ENCODE assay signal across 22 mouse cellular contexts in the genomic region with DNA sequence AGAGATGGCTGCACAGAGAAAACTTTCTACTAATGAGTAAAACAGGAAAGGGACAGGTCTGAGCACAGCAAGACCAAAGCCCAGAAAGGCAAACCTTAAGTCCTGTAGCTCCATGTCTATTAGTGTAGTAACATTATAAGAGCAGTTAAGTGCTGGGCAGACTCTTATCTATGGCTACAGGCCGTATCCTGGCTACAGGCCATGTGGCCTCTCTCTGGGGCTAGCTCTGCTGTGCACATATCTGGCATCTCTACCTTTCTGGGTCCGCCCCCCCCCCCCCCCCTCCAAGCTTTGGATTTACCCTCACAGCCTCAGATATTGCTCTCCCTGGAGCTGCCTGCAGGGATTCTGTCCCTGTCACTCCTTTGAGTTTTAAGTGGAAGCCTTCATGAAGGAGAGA. TPM values are rescaled to one million over a fixed set of nuclear protein-coding genes. Genes with fewer than 3 reads are reported as not detected.
DNase-seq lines count a peak whose midpoint lies in the region; ATAC-seq and TF ChIP-seq lines count a peak whose summit lies in the region.
"Had no signal": no experiment of that assay in that cellular context is flagged by ENCODE, and none has a peak within 500 bp of the region (broad histone marks: within the 10 kb centered on the region; RNA-seq: fewer than 3 reads in every experiment).

No protein-coding gene starts in this region.

- H3K27me3 ChIP-seq in heart, embryonic 10.5 days (ENCODE audit: insufficient read depth, poor library complexity, severe bottlenecking): no peaks in the 10 kb centered on the region
- no peaks in the 10 kb centered on the region for H3K27me3 ChIP-seq in kidney, postnatal 0 days (ENCODE audit: insufficient read depth, low read length)
- no peaks in the 10 kb centered on the region for H3K27me3 ChIP-seq in kidney, embryonic 15.5 days
- no peaks in the 10 kb centered on the region for H3K27me3 ChIP-seq in liver, embryonic 14.5 days (ENCODE audit: control insufficient read depth, insufficient read depth, low read length)
- H3K27me3 ChIP-seq: limb, embryonic 15.5 days had no signal

- H3K36me3 ChIP-seq in heart, embryonic 10.5 days: no peaks in the 10 kb centered on the region
- no peaks in the 10 kb centered on the region for H3K36me3 ChIP-seq in kidney, postnatal 0 days (ENCODE audit: insufficient read depth, low read length)
- H3K36me3 ChIP-seq in kidney, embryonic 15.5 days: no peaks in the 10 kb centered on the region
- no peaks in the 10 kb centered on the region for H3K36me3 ChIP-seq in liver, embryonic 14.5 days (replicated peaks; ENCODE audit: control insufficient read depth, insufficient read depth, low read depth)
- H3K36me3 ChIP-seq: embryonic facial prominence, embryonic 10.5 days; limb, embryonic 15.5 days had no signal

- H3K4me2 ChIP-seq in kidney, postnatal 0 days (ENCODE audit: low read length): no peak overlapping the region
- no peak overlapping the region for H3K4me2 ChIP-seq in kidney, embryonic 15.5 days
- H3K4me2 ChIP-seq in liver, embryonic 14.5 days (ENCODE audit: low read depth): no peak overlapping the region
- H3K4me2 ChIP-seq: limb, embryonic 15.5 days had no signal

- peaks cover 9% of the 10 kb centered on the region for H3K4me1 ChIP-seq in heart, embryonic 10.5 days
- no peaks in the 10 kb centered on the region for H3K4me1 ChIP-seq in kidney, postnatal 0 days (replicated peaks; ENCODE audit: insufficient read depth, low read length)
- no peaks in the 10 kb centered on the region for H3K4me1 ChIP-seq in kidney, embryonic 15.5 days
- peaks cover 9 to 17% of the 10 kb centered on the region in 2 experiments; a peak in 3 of 4 replicates for H3K4me1 ChIP-seq in liver, embryonic 14.5 days (replicated peaks; ENCODE audit: control insufficient read depth in 2 of 2, insufficient read depth in 2 of 2, low read length in 1 of 2)
- H3K4me1 ChIP-seq: embryonic facial prominence, embryonic 10.5 days; limb, embryonic 15.5 days had no signal

- WGBS in heart, embryonic 10.5 days: 0% methylated on average over 2 of the region's 2 CpGs
- 48% methylated on average over 2 of the region's 2 CpGs for whole genome bisulfite sequencing in kidney, postnatal 0 days
- WGBS in kidney, embryonic 15.5 days: 54% methylated on average over 1 of the region's 2 CpGs
- WGBS in liver, embryonic 14.5 days (ENCODE audit: insufficient replicate concordance): 3% methylated on average over 2 of the region's 2 CpGs

- H3K9me3 ChIP-seq in heart, embryonic 10.5 days: no peaks in the 10 kb centered on the region
- H3K9me3 ChIP-seq in kidney, postnatal 0 days (replicated peaks; ENCODE audit: low read length): no peaks in the 10 kb centered on the region
- H3K9me3 ChIP-seq in kidney, embryonic 15.5 days (replicated peaks): no peaks in the 10 kb centered on the region
- no peaks in the 10 kb centered on the region for H3K9me3 ChIP-seq in liver, embryonic 14.5 days (ENCODE audit: control insufficient read depth, low read length)
- H3K9me3 ChIP-seq: embryonic facial prominence, embryonic 10.5 days; limb, embryonic 15.5 days had no signal

- H3K9ac ChIP-seq in kidney, postnatal 0 days (ENCODE audit: low read depth, low read length): no peak overlapping the region
- no peak overlapping the region for H3K9ac ChIP-seq in kidney, embryonic 15.5 days
- H3K9ac ChIP-seq in liver, embryonic 14.5 days (replicated peaks): no peak overlapping the region
- H3K9ac ChIP-seq: limb, embryonic 15.5 days had no signal

- DNase-seq in heart, embryonic 10.5 days (ENCODE audit: low spot score): peak; percentile 83
- no peak for DNase-seq in heart, postnatal 4 days
- DNase-seq in kidney, postnatal 0 days (ENCODE audit: low spot score): no peak
- peak; percentile 34 for DNase-seq in c-Kit-positive CD71-positive TER-119-positive erythroid progenitor cells, embryonic 14.5 days (ENCODE audit: low spot score)
- peak; percentile 14 to 20 (median 17) for DNase-seq in liver, embryonic 14.5 days (ENCODE audit: low read depth in 3 of 3, low spot score in 3 of 3)
- no peak for DNase-seq in embryo, embryonic 10 days (ENCODE audit: low spot score)
- DNase-seq in left cerebral cortex, adult 8-10 months (ENCODE audit: low spot score in 2 of 2): no peak
- DNase-seq: adrenal gland, postnatal 10 days; cerebellum, adult 9-11 months; gastrocnemius, postnatal 14 days; right cerebral cortex, adult 18-20 months; spleen, adult 18-20 months had no signal

- TF ChIP-seq EP300 in liver, embryonic 14.5 days (IDR thresholded peaks at IDR 0.05; ENCODE audit: low read depth): peak; percentile 51; the same call in 1 of the 2 replicates

- TF ChIP-seq CTCF in kidney, postnatal 0 days (IDR thresholded peaks at IDR 0.05; ENCODE audit: low read depth): no peak
- TF ChIP-seq CTCF in liver, embryonic 14.5 days (IDR thresholded peaks at IDR 0.05; ENCODE audit: low read depth): peak; percentile 18; the same call in 1 of the 2 replicates

- no peak overlapping the region for H3K27ac ChIP-seq in heart, embryonic 10.5 days
- no peak overlapping the region for H3K27ac ChIP-seq in kidney, postnatal 0 days
- no peak overlapping the region for H3K27ac ChIP-seq in kidney, embryonic 15.5 days
- no peak overlapping the region for H3K27ac ChIP-seq in liver, embryonic 14.5 days
- H3K27ac ChIP-seq: embryonic facial prominence, embryonic 10.5 days; limb, embryonic 15.5 days had no signal

- ATAC-seq in kidney, postnatal 0 days (replicated peaks; ENCODE audit: low FRiP score, low read depth): 0 out of 2 replicates have a peak, but pooled peaks have one; percentile 25
- no peak for ATAC-seq in kidney, embryonic 15.5 days (replicated peaks; ENCODE audit: low FRiP score)
- ATAC-seq in liver, embryonic 14.5 days (ENCODE audit: insufficient read depth): peak; percentile 95
- ATAC-seq: inflammation-experienced regulatory T-cells, adult 6 months had no signal

- no peak overlapping the region for H3K4me3 ChIP-seq in heart, embryonic 10.5 days
- no peak overlapping the region for H3K4me3 ChIP-seq in kidney, postnatal 0 days (replicated peaks; ENCODE audit: low read depth, low read length)
- H3K4me3 ChIP-seq in kidney, embryonic 15.5 days (replicated peaks): no peak overlapping the region
- no peak overlapping the region for H3K4me3 ChIP-seq in liver, embryonic 14.5 days (ENCODE audit: insufficient read depth in 1 of 2, low read depth in 2 of 2, low read length in 2 of 2)
- H3K4me3 ChIP-seq: embryonic facial prominence, embryonic 10.5 days; limb, embryonic 15.5 days had no signal

RNA-seq across cellular contexts. Expression of gene Dydc2, which starts 3.8 kb away (rescaled TPM):
- polyA plus RNA-seq in heart, embryonic 10.5 days (2016; fragmentation: Nextera tagmentation; extraction: Ambion mirVana): 0.44 and 0.65 TPM in 2 replicates
- not detected for total RNA-seq in heart, postnatal 4 days (2021)
- polyA plus RNA-seq in kidney, postnatal 0 days (2015; fragmentation: Nextera tagmentation; extraction: Ambion mirVana): 0.23 TPM in 1 of 2 replicates, not detected in the other
- polyA plus RNA-seq in kidney, embryonic 15.5 days (2015; fragmentation: Nextera tagmentation; extraction: Ambion mirVana): not detected in 2 replicates
- not detected in 2 replicates for polyA plus RNA-seq in liver, embryonic 14.5 days (2012; rRNA removed)
- not detected in 2 replicates for polyA plus RNA-seq in liver, embryonic 14.5 days (2014; fragmentation: Nextera tagmentation; extraction: Ambion mirVana)
- total RNA-seq in left cerebral cortex, adult 8-10 months (2022): 1 to 10 TPM in 2 of 4 experiments, under 1 TPM in 2; 0.78 to 1.3 (median 0.98) TPM
- total RNA-seq: adrenal gland, postnatal 10 days; gastrocnemius, postnatal 14 days; left cerebral cortex, postnatal 14 days; megakaryocyte, adult 5-6 weeks; neutrophil, adult 5-6 weeks had no signal
- polyA plus RNA-seq: embryonic facial prominence, embryonic 10.5 days; inflammation-experienced regulatory T-cells, adult 6 months; kidney, embryonic 16.5 days; limb, embryonic 15.5 days had no signal

RNA-seq across cellular contexts. Expression of gene Dydc1, which starts 7.5 kb away (rescaled TPM):
- not detected in 2 replicates for polyA plus RNA-seq in heart, embryonic 10.5 days (2016; fragmentation: Nextera tagmentation; extraction: Ambion mirVana)
- not detected for total RNA-seq in heart, postnatal 4 days (2021)
- polyA plus RNA-seq in kidney, postnatal 0 days (2015; fragmentation: Nextera tagmentation; extraction: Ambion mirVana): not detected in 2 replicates
- polyA plus RNA-seq in kidney, embryonic 15.5 days (2015; fragmentation: Nextera tagmentation; extraction: Ambion mirVana): 0.16 TPM in 1 of 2 replicates, not detected in the other
- 0.03 TPM in 1 of 2 replicates, not detected in the other for polyA plus RNA-seq in liver, embryonic 14.5 days (2012; rRNA removed)
- 0.11 TPM in 1 of 2 replicates, not detected in the other for polyA plus RNA-seq in liver, embryonic 14.5 days (2014; fragmentation: Nextera tagmentation; extraction: Ambion mirVana)
- not detected for total RNA-seq in left cerebral cortex, adult 8-10 months (2022)
- total RNA-seq: adrenal gland, postnatal 10 days; gastrocnemius, postnatal 14 days; layer of hippocampus, adult 8-10 months; left cerebral cortex, postnatal 14 days; megakaryocyte, adult 5-6 weeks; neutrophil, adult 5-6 weeks had no signal
- polyA plus RNA-seq: embryonic facial prominence, embryonic 10.5 days; inflammation-experienced regulatory T-cells, adult 6 months; kidney, embryonic 16.5 days; limb, embryonic 15.5 days had no signal

RNA-seq across cellular contexts. Expression of gene Mat1a, which starts 39.7 kb away (rescaled TPM):
- polyA plus RNA-seq in heart, embryonic 10.5 days (2016; fragmentation: Nextera tagmentation; extraction: Ambion mirVana): 0.34 and 1.2 TPM in 2 replicates
- total RNA-seq in heart, postnatal 4 days (2021): under 1 TPM in 1 of 2 experiments, not detected in 1; 0.19 TPM
- polyA plus RNA-seq in kidney, postnatal 0 days (2015; fragmentation: Nextera tagmentation; extraction: Ambion mirVana): 0.17 and 0.20 TPM in 2 replicates
- 0.46 and 0.88 TPM in 2 replicates for polyA plus RNA-seq in kidney, embryonic 15.5 days (2015; fragmentation: Nextera tagmentation; extraction: Ambion mirVana)
- polyA plus RNA-seq in liver, embryonic 14.5 days (2012; rRNA removed): 7.7 and 8.3 TPM in 2 replicates
- 20.4 and 25.0 TPM in 2 replicates for polyA plus RNA-seq in liver, embryonic 14.5 days (2014; fragmentation: Nextera tagmentation; extraction: Ambion mirVana)
- not detected for total RNA-seq in left cerebral cortex, adult 8-10 months (2022)
- total RNA-seq: gastrocnemius, postnatal 14 days; left cerebral cortex, postnatal 14 days; megakaryocyte, adult 5-6 weeks; neutrophil, adult 5-6 weeks had no signal
- polyA plus RNA-seq: embryonic facial prominence, embryonic 10.5 days; hindbrain, embryonic 11.5 days; inflammation-experienced regulatory T-cells, adult 6 months had no signal

RNA-seq across cellular contexts. Expression of gene Fam213a, which starts 51.6 kb away (rescaled TPM):
- polyA plus RNA-seq in heart, embryonic 10.5 days (2016; fragmentation: Nextera tagmentation; extraction: Ambion mirVana): 76.8 and 81.5 TPM in 2 replicates
- 10 to 100 TPM; 15.3 to 17.3 TPM for total RNA-seq in heart, postnatal 4 days (2021)
- polyA plus RNA-seq in kidney, postnatal 0 days (2015; fragmentation: Nextera tagmentation; extraction: Ambion mirVana): 80.5 and 94.7 TPM in 2 replicates
- 96.8 and 103 TPM in 2 replicates for polyA plus RNA-seq in kidney, embryonic 15.5 days (2015; fragmentation: Nextera tagmentation; extraction: Ambion mirVana)
- polyA plus RNA-seq in liver, embryonic 14.5 days (2012; rRNA removed): 22.0 and 39.4 TPM in 2 replicates
- 41.8 and 45.1 TPM in 2 replicates for polyA plus RNA-seq in liver, embryonic 14.5 days (2014; fragmentation: Nextera tagmentation; extraction: Ambion mirVana)
- total RNA-seq in left cerebral cortex, adult 8-10 months (2022): 100 to 1,000 TPM; 121 to 133 (median 125) TPM

Comparison
In these comparisons a context has a peak if more than half of its experiments do, and no peak if none do; other contexts are left out.
1. DNase-seq: peak in heart, embryonic 10.5 days (single experiment), c-Kit-positive CD71-positive TER-119-positive erythroid progenitor cells, embryonic 14.5 days (single experiment) and liver, embryonic 14.5 days (3 of 3); none in heart, postnatal 4 days (single experiment), kidney, postnatal 0 days (single experiment), embryo, embryonic 10 days (single experiment) and left cerebral cortex, adult 8-10 months (0 of 2).